Mouse (Mus musculus): ENCODE data around the gene Slc15a1. TPM values are rescaled to one million over a fixed set of nuclear protein-coding genes. Genes with fewer than 3 reads are reported as not detected.
"Not testable (repeated sequence)": the region's sequence is repeated elsewhere in the genome, so short reads cannot be mapped to it uniquely, and the experiment has no call there.

Slc15a1 gene
- polyA plus RNA-seq, 1 experiment from 2014 or later: not detected

DNA sequence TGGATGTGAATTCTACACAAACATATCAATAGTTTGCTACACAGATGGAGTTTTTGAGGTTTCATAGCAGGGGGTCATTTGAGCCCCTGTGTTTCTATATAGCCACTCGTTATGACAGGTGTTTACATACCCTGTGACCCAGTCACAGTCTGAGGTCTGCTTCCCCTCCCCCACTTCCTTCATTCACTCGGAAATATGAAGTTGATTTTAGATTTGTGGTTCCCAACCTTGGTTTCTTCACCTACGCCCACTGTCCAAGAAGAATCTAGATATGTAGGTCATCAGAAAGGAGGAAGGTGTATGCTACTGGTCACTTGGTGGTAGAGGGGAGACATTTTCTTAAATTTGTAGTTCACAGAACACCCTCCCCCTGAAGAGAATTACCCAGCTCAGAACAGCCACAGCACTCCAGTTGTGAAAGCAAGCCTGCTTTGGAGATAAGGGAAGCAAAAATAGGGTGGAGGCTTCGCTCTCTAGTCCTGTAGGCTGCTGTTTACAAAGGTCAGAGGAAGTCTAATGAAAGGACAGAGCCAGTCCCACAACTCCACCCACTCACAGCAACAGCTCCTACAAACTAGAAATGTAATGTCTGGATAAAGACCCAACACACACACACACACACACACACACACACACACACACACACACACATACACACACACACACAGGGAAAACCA, 82.2 kb downstream of the Slc15a1 start:
- no peak overlapping the region for H3K27ac ChIP-seq (replicated peaks)
- H3K36me3 ChIP-seq: no peaks in the 10 kb centered on the region
- H3K9me3 ChIP-seq: peaks cover 6% of the 10 kb centered on the region; the same call in 1 of the 2 replicates
- no peak for ATAC-seq (ENCODE audit: low read depth)
- no peak overlapping the region for H3K9ac ChIP-seq
- H3K4me3 ChIP-seq: no peak overlapping the region
- no peaks in the 10 kb centered on the region for H3K27me3 ChIP-seq
- no peaks in the 10 kb centered on the region for H3K4me1 ChIP-seq (replicated peaks)
- 71% methylated on average over 4 of the region's 4 CpGs for WGBS
- H3K4me2 ChIP-seq: no peak overlapping the region

DNA sequence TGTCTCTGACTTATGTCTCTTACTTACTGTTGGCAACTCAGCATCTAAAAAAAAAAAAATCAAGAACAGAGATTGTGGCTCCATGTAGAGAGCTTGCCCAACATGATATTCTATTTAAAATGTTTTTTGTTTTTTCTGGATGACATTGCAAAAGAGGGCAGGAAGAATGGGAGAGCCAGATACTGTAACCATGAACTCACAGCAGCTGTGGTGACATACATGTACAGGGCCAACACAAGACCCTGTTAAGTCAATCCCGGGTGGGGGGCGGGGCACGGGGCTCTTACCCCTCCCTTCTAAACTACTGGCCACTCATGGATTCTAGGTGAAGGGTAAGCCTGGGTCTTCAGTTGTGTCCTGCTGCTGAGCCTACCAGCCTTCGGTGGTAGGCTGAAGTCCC, 83.1 kb downstream of the Slc15a1 start:
- H3K4me3 ChIP-seq: no peak overlapping the region
- peaks cover 6% of the 10 kb centered on the region; the same call in 1 of the 2 replicates for H3K9me3 ChIP-seq
- no peaks in the 10 kb centered on the region for H3K4me1 ChIP-seq (replicated peaks)
- H3K36me3 ChIP-seq: no peaks in the 10 kb centered on the region
- H3K27me3 ChIP-seq: no peaks in the 10 kb centered on the region
- WGBS: 91% methylated on average over 4 of the region's 4 CpGs
- H3K4me2 ChIP-seq: no peak overlapping the region
- H3K9ac ChIP-seq: no peak overlapping the region
- no peak for ATAC-seq (ENCODE audit: low read depth)
- H3K27ac ChIP-seq (replicated peaks): no peak overlapping the region

DNA sequence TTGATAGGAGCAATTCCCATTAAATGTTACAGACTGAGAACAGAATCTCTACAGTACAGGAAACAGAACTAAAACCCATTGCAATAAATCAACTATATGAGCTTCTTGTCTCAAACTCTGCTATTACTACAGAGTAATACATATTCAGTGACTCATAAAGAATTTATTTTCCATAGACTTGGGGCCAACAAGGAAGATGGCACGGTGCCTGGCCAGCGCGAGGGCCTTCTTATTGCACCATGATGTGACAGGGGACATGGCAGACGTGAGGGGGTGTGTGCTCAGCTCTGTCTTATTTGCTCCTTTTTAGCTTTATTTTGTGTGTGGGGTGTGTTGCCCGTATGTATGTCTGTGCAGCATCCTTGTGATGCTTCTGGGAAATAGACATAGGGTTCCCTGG, 87.5 kb downstream of the Slc15a1 start:
- no peak for ATAC-seq (ENCODE audit: low read depth)
- no peak overlapping the region for H3K4me3 ChIP-seq
- H3K4me1 ChIP-seq (replicated peaks): no peaks in the 10 kb centered on the region
- H3K27ac ChIP-seq (replicated peaks): no peak overlapping the region
- H3K9ac ChIP-seq: no peak overlapping the region
- 84% methylated on average over 5 of the region's 5 CpGs for WGBS
- no peaks in the 10 kb centered on the region for H3K27me3 ChIP-seq
- H3K36me3 ChIP-seq: no peaks in the 10 kb centered on the region
- H3K4me2 ChIP-seq: no peak overlapping the region
- H3K9me3 ChIP-seq: peaks cover 6% of the 10 kb centered on the region; the same call in 1 of the 2 replicates

DNA sequence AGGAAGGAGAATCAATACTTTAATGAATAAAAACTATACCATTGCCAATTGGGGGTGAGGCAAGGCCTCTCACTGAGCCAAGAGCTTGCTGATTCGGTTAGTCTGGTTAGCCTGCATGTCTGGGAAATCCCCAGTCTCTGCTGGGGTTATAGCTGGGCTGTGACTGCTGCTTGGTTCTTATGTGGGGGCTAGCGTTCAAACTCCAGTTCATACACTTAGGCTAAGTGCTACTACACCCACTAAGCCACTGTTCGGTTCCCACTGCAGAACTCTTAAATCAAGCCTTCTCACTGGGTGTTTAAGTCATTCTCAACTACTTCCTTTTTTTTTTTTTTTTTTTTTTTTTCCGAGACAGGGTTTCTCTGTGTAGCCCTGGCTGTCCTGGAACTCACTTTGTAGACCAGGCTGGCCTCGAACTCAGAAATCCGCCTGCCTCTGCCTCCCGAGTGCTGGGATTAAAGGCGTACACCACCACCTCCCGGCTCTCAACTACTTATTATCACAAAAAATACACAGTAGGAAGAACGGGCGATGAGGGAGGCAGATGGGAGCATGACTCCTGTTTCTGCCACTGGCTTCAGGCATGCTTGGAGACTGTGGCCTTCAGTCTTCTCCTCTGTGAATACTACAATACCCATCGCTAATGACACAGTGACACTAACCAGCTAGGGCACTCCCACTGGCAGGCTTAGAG, 88.3 kb downstream of the Slc15a1 start:
- no peak overlapping the region for H3K27ac ChIP-seq (replicated peaks)
- no peak overlapping the region for H3K4me2 ChIP-seq
- peaks cover 6% of the 10 kb centered on the region; the same call in 1 of the 2 replicates for H3K9me3 ChIP-seq
- H3K36me3 ChIP-seq: no peaks in the 10 kb centered on the region
- no peaks in the 10 kb centered on the region for H3K27me3 ChIP-seq
- no peak for ATAC-seq (ENCODE audit: low read depth)
- H3K9ac ChIP-seq: no peak overlapping the region
- H3K4me3 ChIP-seq: no peak overlapping the region
- no peaks in the 10 kb centered on the region for H3K4me1 ChIP-seq (replicated peaks)
- 89% methylated on average over 11 of the region's 12 CpGs for WGBS

GRCm38 (mm10) chr14:121414635-121415241, 90.3 kb downstream of the Slc15a1 start:
- H3K27me3 ChIP-seq: no peaks in the 10 kb centered on the region
- no peaks in the 10 kb centered on the region for H3K36me3 ChIP-seq
- no peaks in the 10 kb centered on the region for H3K4me1 ChIP-seq (replicated peaks)
- WGBS: 78% methylated on average over 6 of the region's 6 CpGs
- no peak for ATAC-seq (ENCODE audit: low read depth)
- H3K27ac ChIP-seq (replicated peaks): no peak overlapping the region
- no peak overlapping the region for H3K4me3 ChIP-seq
- H3K9ac ChIP-seq: no peak overlapping the region
- H3K4me2 ChIP-seq: no peak overlapping the region
- no peaks in the 10 kb centered on the region for H3K9me3 ChIP-seq

DNA sequence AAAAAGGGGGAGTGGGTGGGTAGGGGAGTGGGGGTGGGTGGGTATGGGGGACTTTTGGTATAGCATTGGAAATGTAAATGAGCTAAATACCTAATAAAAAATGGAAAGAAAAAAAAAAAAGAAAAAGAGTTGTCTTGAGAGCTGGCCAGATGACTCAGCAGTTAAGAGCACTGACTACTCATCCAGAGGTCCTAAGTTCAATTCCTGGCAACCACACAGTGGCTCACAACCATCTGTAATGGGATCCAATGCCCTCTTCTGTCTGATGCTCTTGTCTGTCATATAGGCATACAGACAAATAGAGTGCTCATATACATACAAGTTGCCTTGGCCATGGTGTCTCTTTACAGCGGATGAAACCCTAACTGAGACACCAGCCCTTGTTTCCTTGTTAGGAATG, 91.3 kb downstream of the Slc15a1 start:
- H3K4me1 ChIP-seq (replicated peaks); H3K4me2 ChIP-seq; ATAC-seq (ENCODE audit: low read depth); H3K36me3 ChIP-seq; H3K9ac ChIP-seq; H3K9me3 ChIP-seq; H3K27me3 ChIP-seq; H3K27ac ChIP-seq (replicated peaks); H3K4me3 ChIP-seq: not testable (repeated sequence)
- WGBS: 100% methylated on average over 1 of the region's 1 CpGs

Other genes with a start within 250 kb of the Slc15a1 start
- 22.5 and 27.5 TPM in 2 replicates for gene Stk24, start 125.2 kb downstream of the Slc15a1 start, polyA plus RNA-seq (2015; fragmentation: Nextera tagmentation; extraction: Ambion mirVana)